Mouse (Mus musculus): ENCODE results near the gene Cst8. TPM values are rescaled to one million over a fixed set of nuclear protein-coding genes. Genes with fewer than 3 reads are reported as not detected.

Gene Cst8
- not detected for total RNA-seq (2023)

GRCm38 (mm10) chr2:148798485-148798884 is at the start of gene Cst8:
Gene Cst8 (plus strand): TSS chr2:148798785.

DNA sequence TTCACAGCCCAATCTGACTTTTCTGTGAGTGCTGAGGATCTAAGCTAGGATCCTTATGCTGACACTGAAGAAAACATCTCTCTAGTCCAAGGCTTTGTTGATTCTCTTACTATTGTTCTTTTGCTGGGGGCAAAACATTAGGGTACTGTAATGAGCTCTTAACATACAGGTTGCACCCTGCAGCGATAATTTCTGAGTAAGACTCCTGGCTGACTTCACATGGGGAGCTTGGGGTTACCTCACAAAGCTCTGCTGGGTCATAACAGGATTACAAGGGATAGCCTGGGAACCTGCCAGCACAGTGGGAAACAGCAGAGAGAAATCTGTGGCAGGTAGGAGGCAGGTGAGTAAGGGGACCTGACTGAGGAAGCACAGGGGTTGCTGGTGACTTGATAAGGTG is 48.5 kb upstream of the Cst8 start, which contains the start of gene Cstl1:
TSS of gene Cstl1 (plus strand) at position 301 of the 400 bp plus-strand sequence.

GRCm38 (mm10) chr2:148771397-148771796 is 27.2 kb upstream of the Cst8 start, which contains the start of gene Cst11:
Gene Cst11 (minus strand): TSS chr2:148771497.

GRCm38 (mm10) chr2:148781709-148782108 is 16.9 kb upstream of the Cst8 start, which contains the start of gene 8030411F24Rik:
Gene 8030411F24Rik (plus strand): TSS chr2:148782009.

DNA sequence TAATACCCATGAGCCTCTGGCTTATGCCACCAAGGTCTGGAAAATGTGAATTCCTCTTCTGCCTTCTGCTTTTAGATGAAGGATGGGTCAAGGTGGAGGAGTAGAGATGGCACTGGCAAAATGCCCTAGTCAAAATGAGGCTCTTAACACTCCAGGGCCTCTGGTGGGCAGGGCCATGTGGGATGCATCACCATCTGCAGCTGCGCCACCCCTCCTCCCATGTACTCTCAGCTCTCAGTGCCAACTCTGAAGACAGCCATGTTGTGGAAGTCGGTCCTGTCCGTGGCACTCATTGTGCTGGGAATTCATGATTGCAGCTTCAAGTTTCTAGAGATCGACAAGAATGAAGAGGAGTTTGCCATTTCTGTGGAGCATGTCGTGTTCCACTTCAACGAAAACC is 9.4 kb upstream of the Cst8 start, which contains the start of gene Cst12:
TSS of gene Cst12 (plus strand) at position 220 of the 400 bp plus-strand sequence.

DNA sequence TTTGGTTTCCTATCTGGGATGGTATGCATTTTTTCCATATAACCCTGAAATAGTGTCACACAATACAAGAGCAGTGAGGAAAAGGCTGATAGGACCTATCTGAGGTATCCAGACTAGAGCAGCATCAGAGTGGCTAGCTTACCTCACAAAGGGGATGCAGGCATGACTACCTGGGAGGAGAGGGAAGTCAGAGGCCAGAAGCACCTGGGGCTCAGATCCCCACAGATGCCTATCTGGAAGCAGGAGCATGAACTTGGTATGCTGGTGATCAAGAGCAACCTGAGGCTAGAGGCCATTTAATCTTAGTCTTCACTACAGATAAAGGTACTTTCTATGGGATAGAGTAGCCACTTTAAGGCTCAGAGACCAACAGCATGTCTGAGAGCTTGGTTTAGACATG is 21.3 kb downstream of the Cst8 start, which contains the start of gene Cst13:
TSS of gene Cst13 (plus strand) at position 173 of the 400 bp plus-strand sequence.

GRCm38 (mm10) chr2:148834912-148835311 is 36.3 kb downstream of the Cst8 start, which contains the start of gene Cst9:
Gene Cst9 (plus strand): TSS chr2:148835147.

Other genes with a start within 250 kb of the Cst8 start
- 10 to 100 TPM; 23.6 to 26.9 TPM for gene Nxt1, start 126.2 kb upstream of the Cst8 start, total RNA-seq (2023)
- gene Gzf1, start 117.8 kb upstream of the Cst8 start, total RNA-seq (2023): 10 to 100 TPM; 14.7 to 15.3 TPM
- 1 to 10 TPM; 1.4 to 1.9 TPM for gene Napb, start 66.3 kb upstream of the Cst8 start, total RNA-seq (2023)
- gene Cstl1, start 48.4 kb upstream of the Cst8 start, total RNA-seq (2023): not detected
- not detected for gene Cst11, start 27.3 kb upstream of the Cst8 start, total RNA-seq (2023)
- gene 8030411F24Rik, start 16.8 kb upstream of the Cst8 start, total RNA-seq (2023): not detected
- gene Cst12, start 9.4 kb upstream of the Cst8 start, total RNA-seq (2023): not detected
- gene Cst13, start 21.3 kb downstream of the Cst8 start, total RNA-seq (2023): not detected
- gene Cst9, start 36.4 kb downstream of the Cst8 start, total RNA-seq (2023): not detected
- not detected for gene 9230104L09Rik, start 66.3 kb downstream of the Cst8 start, total RNA-seq (2023)
- gene Cst3, start 76.9 kb downstream of the Cst8 start, total RNA-seq (2023): 100 to 1,000 TPM; 582 to 646 TPM
- gene Gm1330, start 204.5 kb downstream of the Cst8 start, total RNA-seq (2023): not detected
- not detected for gene Gm10750, start 218.5 kb downstream of the Cst8 start, total RNA-seq (2023)

Data from neutrophil, adult 59 days (primary cell).